Mouse (Mus musculus): Measurements from ENCODE around the gene Mvb12b. TPM values are rescaled to one million over a fixed set of nuclear protein-coding genes. Genes with fewer than 3 reads are reported as not detected.

Mvb12b gene
- total RNA-seq, 2 experiments from 2014 or later, result 108 to 114 TPM

GRCm38 (mm10) chr2:33795716-33796472 lies 91.9 kb downstream of the Mvb12b start:
- intact Hi-C loops (cut with DNase I), result no loop called here
- DNase-seq (ENCODE audit: extremely low spot score in 1 of 2, low spot score in 2 of 2), result no peak

- DNase-seq (ENCODE audit: extremely low spot score in 1 of 2, low spot score in 2 of 2), result no peak
- intact Hi-C loops (cut with DNase I), result no loop called here
Observed at GRCm38 (mm10) chr2:33795001-33795580, 92.7 kb downstream of the Mvb12b start.

- intact Hi-C loops (cut with DNase I), result no loop called here
- DNase-seq (ENCODE audit: extremely low spot score in 1 of 2, low spot score in 2 of 2), result peak; percentile 61 to 63
Observed at GRCm38 (mm10) chr2:33794483-33794882, 93.3 kb downstream of the Mvb12b start.

GRCm38 (mm10) chr2:33790301-33790700 lies 97.4 kb downstream of the Mvb12b start:
- intact Hi-C loops (cut with DNase I), result no loop called here
- DNase-seq (ENCODE audit: extremely low spot score in 1 of 2, low spot score in 2 of 2), result no peak

- DNase-seq (ENCODE audit: extremely low spot score in 1 of 2, low spot score in 2 of 2), result no peak
- intact Hi-C loops (cut with DNase I), result no loop called here
Observed at GRCm38 (mm10) chr2:33789732-33790131, 98.0 kb downstream of the Mvb12b start.

- intact Hi-C loops (cut with DNase I), result no loop called here
Observed at GRCm38 (mm10) chr2:33789279-33789678, 98.5 kb downstream of the Mvb12b start.

GRCm38 (mm10) chr2:33788851-33789250 lies 98.9 kb downstream of the Mvb12b start:
- intact Hi-C loops (cut with DNase I), result no loop called here
- DNase-seq (ENCODE audit: extremely low spot score in 1 of 2, low spot score in 2 of 2), result no peak

More at GRCm38 (mm10) chr2:33789279-33789678, 98.5 kb downstream of the Mvb12b start:
- DNase-seq (ENCODE audit: extremely low spot score in 1 of 2, low spot score in 2 of 2), result no peak

GRCm38 (mm10) chr2:33788131-33788530 lies 99.6 kb downstream of the Mvb12b start:
- intact Hi-C loops (cut with DNase I), result no loop called here
- no peak for DNase-seq (ENCODE audit: extremely low spot score in 1 of 2, low spot score in 2 of 2)

GRCm38 (mm10) chr2:33786064-33786463 lies 101.7 kb downstream of the Mvb12b start:
- intact Hi-C loops (cut with DNase I), result no loop called here
- no peak for DNase-seq (ENCODE audit: extremely low spot score in 1 of 2, low spot score in 2 of 2)

GRCm38 (mm10) chr2:33785596-33785995 lies 102.2 kb downstream of the Mvb12b start:
- intact Hi-C loops (cut with DNase I), result no loop called here
- peak in 1 of 2 experiments; percentile 35 for DNase-seq (ENCODE audit: extremely low spot score in 1 of 2, low spot score in 2 of 2)

- intact Hi-C loops (cut with DNase I), result no loop called here
- no peak for DNase-seq (ENCODE audit: extremely low spot score in 1 of 2, low spot score in 2 of 2)
Observed at GRCm38 (mm10) chr2:33784721-33785120, 103.0 kb downstream of the Mvb12b start.

- intact Hi-C loops (cut with DNase I), result no loop called here
- DNase-seq (ENCODE audit: extremely low spot score in 1 of 2, low spot score in 2 of 2), result no peak
Observed at GRCm38 (mm10) chr2:33783419-33783818, 104.3 kb downstream of the Mvb12b start.

- DNase-seq (ENCODE audit: extremely low spot score in 1 of 2, low spot score in 2 of 2), result no peak
- intact Hi-C loops (cut with DNase I), result no loop called here
Observed at GRCm38 (mm10) chr2:33781655-33782400, 105.9 kb downstream of the Mvb12b start.

- intact Hi-C loops (cut with DNase I), result no loop called here
- no peak for DNase-seq (ENCODE audit: extremely low spot score in 1 of 2, low spot score in 2 of 2)
Observed at GRCm38 (mm10) chr2:33778466-33778865, 109.3 kb downstream of the Mvb12b start.

- intact Hi-C loops (cut with DNase I), result no loop called here
- DNase-seq (ENCODE audit: extremely low spot score in 1 of 2, low spot score in 2 of 2), result no peak
Observed at GRCm38 (mm10) chr2:33777051-33777450, 110.7 kb downstream of the Mvb12b start.

- intact Hi-C loops (cut with DNase I), result no loop called here
- no peak for DNase-seq (ENCODE audit: extremely low spot score in 1 of 2, low spot score in 2 of 2)
Observed at GRCm38 (mm10) chr2:33774884-33775283, 112.9 kb downstream of the Mvb12b start.

- DNase-seq (ENCODE audit: extremely low spot score in 1 of 2, low spot score in 2 of 2), result no peak
- intact Hi-C loops (cut with DNase I), result no loop called here
Observed at GRCm38 (mm10) chr2:33774106-33774505, 113.6 kb downstream of the Mvb12b start.

- peak in 1 of 2 experiments; percentile 64 for DNase-seq (ENCODE audit: extremely low spot score in 1 of 2, low spot score in 2 of 2)
- intact Hi-C loops (cut with DNase I), result no loop called here
Observed at GRCm38 (mm10) chr2:33772439-33772838, 115.3 kb downstream of the Mvb12b start.

- intact Hi-C loops (cut with DNase I), result no loop called here
- DNase-seq (ENCODE audit: extremely low spot score in 1 of 2, low spot score in 2 of 2), result no peak
Observed at GRCm38 (mm10) chr2:33771388-33771787, 116.4 kb downstream of the Mvb12b start.
